Mouse (Mus musculus) embryonic facial prominence, embryonic 13.5 days (tissue): ENCODE measurements around the gene Pou2f1. TPM values are rescaled to one million over a fixed set of nuclear protein-coding genes. Genes with fewer than 3 reads are reported as not detected.
"Not testable (repeated sequence)": the region's sequence is repeated elsewhere in the genome, so short reads cannot be mapped to it uniquely, and the experiment has no call there.

Experiments used
- ATAC-seq: fragments of 200-750 bp; cut with Nextera tagmentation; 2 replicates; pipeline ENCODE4 v1.8.0; 2017; ENCODE audit warnings: low read depth; ENCODE audit not compliant: insufficient number of reproducible peaks, insufficient read depth, low FRiP score, low TSS enrichment
- H3K27ac ChIP-seq: fragments of 300-500 bp; sonication (generic); 2 replicates; pipeline ENCODE4 v1.5.1; 2015; ENCODE audit warnings: moderate library complexity, mild to moderate bottlenecking, inconsistent platforms
- H3K27me3 ChIP-seq: fragments of 300-500 bp; sonication (generic); 2 replicates; pipeline ENCODE4 v1.6.1; 2015; ENCODE audit warnings: mild to moderate bottlenecking, inconsistent platforms
- H3K36me3 ChIP-seq: fragments of 300-500 bp; sonication (generic); 2 replicates; pipeline ENCODE4 v1.6.1; 2015; ENCODE audit warnings: mild to moderate bottlenecking, inconsistent platforms
- H3K4me1 ChIP-seq: fragments of 300-500 bp; sonication (generic); 2 replicates; pipeline ENCODE4 v1.6.1; 2015; ENCODE audit warnings: inconsistent platforms
- H3K4me2 ChIP-seq: fragments of 300-500 bp; sonication (generic); 2 replicates; pipeline ENCODE4 v1.6.1; 2015; ENCODE audit warnings: moderate library complexity, mild to moderate bottlenecking, inconsistent platforms
- H3K4me3 ChIP-seq: fragments of 300-500 bp; sonication (generic); 2 replicates; pipeline ENCODE4 v1.5.1; 2015; ENCODE audit warnings: mild to moderate bottlenecking, inconsistent platforms
- H3K9ac ChIP-seq: fragments of 300-500 bp; sonication (generic); 2 replicates; pipeline ENCODE4 v1.6.1; 2015; ENCODE audit warnings: mild to moderate bottlenecking, inconsistent platforms
- H3K9me3 ChIP-seq: fragments of 300-500 bp; sonication (generic); 2 replicates; pipeline ENCODE4 v1.6.1; 2016; ENCODE audit warnings: inconsistent platforms
- WGBS: fragments of 180-500 bp; shearing (Covaris S2); methylation state at CpG from one replicate; pipeline ENCODE4 v1.1.7; 2015; ENCODE audit warnings: mixed read lengths; 5-methylcytosine and 5-hydroxymethylcytosine counted together
- polyA plus RNA-seq: library from polyadenylated mRNA; unstranded; fragments of >200 nt; fragmentation: Nextera tagmentation; extraction: Ambion mirVana; gene quantifications from 2 replicates; pipeline ENCODE4 v1.2.1, GENCODE M21; 2015

The Pou2f1 gene
- polyA plus RNA-seq, 1 experiment from 2014 or later, result 10.4 TPM

DNA sequence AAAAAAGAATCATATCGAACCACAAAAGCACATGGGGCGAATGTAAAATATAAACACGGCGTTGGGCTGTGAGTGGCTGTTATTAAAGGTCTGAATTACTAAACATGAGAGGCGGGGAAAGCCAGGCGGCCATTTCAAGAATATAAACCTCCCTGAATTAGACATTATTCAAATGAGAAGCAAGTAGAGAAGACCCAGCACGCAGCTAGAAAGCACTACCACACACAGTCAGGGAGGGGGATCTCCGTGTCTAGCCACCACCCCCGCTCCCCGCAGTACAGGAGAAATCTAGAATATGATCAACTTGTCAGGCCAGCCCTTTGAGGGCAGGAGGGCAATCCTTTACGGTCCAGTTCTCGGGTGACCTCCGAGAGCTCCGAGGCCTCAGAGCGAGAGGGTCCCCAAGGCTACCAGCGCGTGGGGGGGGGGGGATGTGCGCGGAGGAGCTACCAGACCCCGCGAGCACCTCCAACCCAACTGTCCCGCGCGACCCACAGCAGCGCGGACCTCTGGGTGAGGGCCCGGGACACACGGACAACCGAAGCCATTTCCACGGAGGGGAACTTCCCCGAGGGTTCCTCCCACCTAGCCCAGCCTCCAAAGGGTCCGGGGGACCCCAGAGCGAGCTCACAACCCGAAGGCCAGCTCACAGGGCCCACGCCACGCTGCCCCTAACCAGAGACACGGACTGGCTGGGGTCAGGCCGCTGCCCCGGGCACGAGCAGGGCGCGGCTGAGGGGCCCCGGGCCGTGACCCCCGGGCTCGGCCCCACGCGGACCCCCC, 1.2 kb downstream of the Pou2f1 start:
- WGBS, result under 1% methylated on average over 41 of the region's 48 CpGs
- H3K9me3 ChIP-seq, result no peaks in the 10 kb centered on the region
- peak overlapping the region; percentile 92 for H3K4me2 ChIP-seq

DNA sequence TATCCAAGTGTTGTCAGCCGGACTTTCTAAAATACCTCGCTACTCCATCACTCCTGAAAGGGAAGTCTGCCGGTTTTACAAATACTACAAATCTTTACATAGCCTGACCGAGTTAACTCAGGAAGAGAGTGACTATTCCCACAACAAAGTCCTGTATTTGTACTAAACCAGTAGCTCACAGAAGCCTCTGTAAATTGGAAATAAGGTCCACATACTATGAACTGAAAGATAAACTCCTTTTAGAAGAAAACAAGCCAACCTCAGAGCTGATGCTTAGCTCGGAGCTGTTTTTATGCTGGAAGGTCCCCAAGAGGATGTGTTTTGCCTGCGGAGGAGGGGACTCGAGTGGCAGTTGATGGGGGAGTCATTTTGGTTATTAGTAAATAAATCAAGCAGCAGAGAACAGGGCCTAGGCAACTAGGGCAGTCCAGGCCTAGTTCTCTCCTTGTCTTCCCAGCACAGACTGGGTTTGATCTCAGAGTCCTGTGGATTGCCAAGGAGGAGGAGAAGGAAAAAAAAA, 1.8 kb downstream of the Pou2f1 start:
- peak overlapping the region; percentile 90; the same call in 1 of the 2 replicates for H3K27ac ChIP-seq
- H3K4me2 ChIP-seq, result peak overlapping the region; percentile 92
- peak overlapping the region; percentile 99 for H3K4me3 ChIP-seq
- no peak for ATAC-seq
- WGBS, result 13% methylated on average over 7 of the region's 7 CpGs
- peak overlapping the region; percentile 95; the same call in 1 of the 2 replicates for H3K9ac ChIP-seq
- no peaks in the 10 kb centered on the region for H3K36me3 ChIP-seq
- H3K4me1 ChIP-seq, result peaks cover 23% of the 10 kb centered on the region
- no peaks in the 10 kb centered on the region for H3K27me3 ChIP-seq
- no peaks in the 10 kb centered on the region for H3K9me3 ChIP-seq

More for the DNA sequence above, 1.2 kb downstream of the Pou2f1 start:
- H3K9ac ChIP-seq, result peak overlapping the region; percentile 95
- H3K27ac ChIP-seq, result peak overlapping the region; percentile 90
- no peak for ATAC-seq
- H3K36me3 ChIP-seq, result no peaks in the 10 kb centered on the region
- H3K27me3 ChIP-seq, result no peaks in the 10 kb centered on the region
- peak overlapping the region; percentile 99 for H3K4me3 ChIP-seq
- peaks cover 17% of the 10 kb centered on the region for H3K4me1 ChIP-seq

DNA sequence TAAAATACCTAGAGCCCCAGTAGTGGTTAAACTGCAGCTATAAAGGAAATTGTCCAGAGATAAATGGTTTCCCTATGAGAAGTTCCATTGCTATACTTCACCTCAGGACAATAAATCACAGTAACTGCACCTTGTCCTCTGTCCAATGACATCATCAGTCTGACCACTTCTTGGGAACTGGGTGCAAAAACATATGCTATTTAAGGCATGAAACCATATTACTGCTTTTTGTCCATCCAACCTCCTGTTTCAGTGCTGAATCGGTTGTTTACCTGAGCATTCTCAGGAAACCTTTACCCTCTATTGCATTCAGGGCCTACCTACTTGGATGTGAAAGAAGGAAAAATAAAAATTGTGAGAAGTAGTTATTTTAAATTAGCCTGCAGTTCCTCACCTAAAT, 2.8 kb downstream of the Pou2f1 start:
- no peak overlapping the region for H3K9ac ChIP-seq
- H3K27ac ChIP-seq, result no peak overlapping the region
- WGBS, result 86% methylated on average over 1 of the region's 1 CpGs
- no peaks in the 10 kb centered on the region for H3K27me3 ChIP-seq
- H3K4me1 ChIP-seq, result peaks cover 23% of the 10 kb centered on the region
- no peak overlapping the region for H3K4me2 ChIP-seq
- no peaks in the 10 kb centered on the region for H3K9me3 ChIP-seq
- no peak for ATAC-seq
- no peak overlapping the region for H3K4me3 ChIP-seq
- H3K36me3 ChIP-seq, result no peaks in the 10 kb centered on the region

DNA sequence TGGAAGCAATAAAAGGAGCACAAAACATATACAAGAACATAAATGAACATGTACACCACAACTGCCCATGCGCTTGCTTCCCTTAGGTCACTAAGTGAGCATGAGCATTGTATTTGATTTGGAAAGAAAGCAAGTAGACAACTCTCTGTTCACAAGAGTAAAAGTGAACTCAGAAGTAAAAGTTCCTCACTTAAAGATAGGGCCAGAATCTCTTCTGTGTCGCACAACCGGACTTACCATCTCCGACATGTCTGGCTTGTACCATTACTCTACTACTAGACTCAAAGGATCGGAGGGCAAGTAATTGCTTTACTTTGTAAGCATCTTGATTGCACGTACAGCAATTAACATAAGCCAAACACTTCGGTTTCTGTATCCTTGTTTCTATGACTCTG, 6.8 kb downstream of the Pou2f1 start:
- H3K36me3 ChIP-seq, result no peaks in the 10 kb centered on the region
- H3K27me3 ChIP-seq, result no peaks in the 10 kb centered on the region
- H3K9me3 ChIP-seq, result no peaks in the 10 kb centered on the region
- H3K9ac ChIP-seq, result no peak overlapping the region
- H3K4me3 ChIP-seq, result no peak overlapping the region
- no peak overlapping the region for H3K4me2 ChIP-seq
- H3K27ac ChIP-seq, result no peak overlapping the region
- 85% methylated on average over 7 of the region's 7 CpGs for WGBS
- peaks cover 15% of the 10 kb centered on the region for H3K4me1 ChIP-seq
- ATAC-seq, result no peak

DNA sequence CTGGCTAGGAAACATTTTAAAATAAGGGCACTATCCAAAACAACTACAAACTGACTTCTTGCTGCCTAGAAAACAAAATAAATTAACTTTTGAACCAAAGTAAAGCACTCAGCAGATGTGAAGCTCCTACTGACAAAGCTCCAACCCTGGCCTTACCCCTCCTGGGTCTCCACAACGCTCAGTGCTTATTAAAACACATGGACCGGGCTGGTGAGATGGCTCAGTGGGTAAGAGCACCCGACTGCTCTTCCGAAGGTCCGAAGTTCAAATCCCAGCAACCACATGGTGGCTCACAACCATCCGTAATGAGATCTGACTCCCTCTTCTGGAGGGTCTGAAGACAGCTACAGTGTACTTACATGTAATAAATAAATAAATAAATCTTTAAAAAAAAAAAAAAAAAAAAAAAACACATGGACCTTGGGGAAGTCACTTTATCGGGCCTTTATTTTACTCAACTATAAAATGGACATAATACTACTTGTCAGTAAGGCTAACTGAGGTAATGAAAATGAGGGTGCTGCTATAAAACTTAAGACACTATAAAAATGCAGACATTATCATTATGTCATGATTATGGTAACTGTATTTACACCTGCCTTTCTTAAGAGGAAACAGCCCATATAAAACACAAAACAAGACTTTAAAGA, 7.3 kb downstream of the Pou2f1 start:
- not testable (repeated sequence) for H3K27me3 ChIP-seq, H3K27ac ChIP-seq, H3K9ac ChIP-seq, H3K9me3 ChIP-seq, ATAC-seq, H3K4me3 ChIP-seq, H3K4me2 ChIP-seq, H3K36me3 ChIP-seq
- 91% methylated on average over 7 of the region's 7 CpGs for WGBS
- peaks cover 10% of the 10 kb centered on the region for H3K4me1 ChIP-seq

DNA sequence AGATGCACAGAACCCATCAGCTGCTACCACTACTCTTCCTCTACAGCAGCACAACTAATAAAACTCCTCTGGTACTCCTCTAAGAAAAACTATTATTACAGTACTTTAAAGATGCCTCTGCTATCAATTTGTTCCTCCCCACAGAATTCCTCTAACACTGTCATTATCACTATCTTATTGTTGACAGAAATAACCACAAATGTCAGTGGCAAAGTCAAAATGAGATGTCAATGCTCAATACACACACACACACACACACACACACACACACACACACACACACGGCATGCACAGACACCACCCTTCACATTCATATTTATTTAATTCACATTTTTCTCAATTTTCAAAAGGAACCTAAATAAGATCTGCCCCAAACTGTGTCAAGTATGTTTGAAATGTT, 8.2 kb downstream of the Pou2f1 start:
- Histone ChIP-seq H3K9ac (no peak overlapping the region), H3K27me3 (no peaks in the 10 kb centered on the region), H3K9me3 (no peaks in the 10 kb centered on the region), H3K36me3 (no peaks in the 10 kb centered on the region), H3K4me1 (peaks cover 9% of the 10 kb centered on the region; the same call in 1 of the 2 replicates), H3K27ac (no peak overlapping the region), H3K4me3 (no peak overlapping the region), H3K4me2 (no peak overlapping the region)
- no peak for ATAC-seq
- WGBS, result 47% methylated on average over 1 of the region's 1 CpGs

DNA sequence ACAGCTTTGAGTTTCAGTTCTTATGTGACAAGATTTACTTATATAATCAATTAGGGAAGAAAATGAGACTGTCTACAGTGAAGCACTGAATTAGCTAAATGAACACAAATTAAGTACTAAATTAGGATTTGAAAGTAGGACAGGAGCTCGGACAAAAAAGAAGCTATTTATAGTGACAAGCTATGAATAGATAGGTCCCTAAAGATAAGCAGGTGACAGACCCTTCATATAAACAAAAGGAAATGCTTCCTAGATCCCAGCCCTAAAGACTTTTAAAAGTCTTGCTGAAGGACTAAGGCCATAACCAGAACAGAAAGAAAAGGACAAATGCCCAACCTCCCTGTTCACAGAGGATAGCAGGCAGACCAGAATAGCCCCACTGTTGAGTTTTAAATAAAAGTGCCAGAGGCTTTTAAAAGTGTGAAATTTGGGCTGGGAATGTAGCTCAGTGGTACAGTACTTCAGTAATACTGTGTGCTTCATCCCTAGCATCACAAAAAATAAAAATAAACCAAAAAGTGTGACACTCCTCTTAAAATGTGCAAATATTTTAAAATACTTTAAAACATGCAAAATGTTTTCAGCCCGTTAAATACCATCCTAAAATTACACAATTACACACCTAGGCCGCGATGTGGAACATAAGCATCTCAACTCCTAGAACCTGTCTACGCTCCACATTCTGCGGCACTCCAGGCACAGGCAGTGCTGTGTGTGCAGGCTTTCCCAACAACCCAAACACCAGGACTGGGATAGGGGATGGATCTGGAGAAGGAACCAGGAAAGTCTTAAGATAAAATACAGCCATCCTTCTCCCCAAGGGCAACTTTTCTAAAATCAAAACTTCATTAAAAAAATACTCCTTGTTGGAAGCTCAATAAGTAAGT, 9.0 kb downstream of the Pou2f1 start:
- ATAC-seq, result no peak
- no peaks in the 10 kb centered on the region for H3K36me3 ChIP-seq
- no peaks in the 10 kb centered on the region for H3K27me3 ChIP-seq
- H3K4me2 ChIP-seq, result no peak overlapping the region
- H3K4me3 ChIP-seq, result no peak overlapping the region
- H3K9ac ChIP-seq, result no peak overlapping the region
- H3K4me1 ChIP-seq, result peaks cover 6% of the 10 kb centered on the region; the same call in 1 of the 2 replicates
- no peaks in the 10 kb centered on the region for H3K9me3 ChIP-seq
- 83% methylated on average over 6 of the region's 6 CpGs for WGBS
- H3K27ac ChIP-seq, result no peak overlapping the region

DNA sequence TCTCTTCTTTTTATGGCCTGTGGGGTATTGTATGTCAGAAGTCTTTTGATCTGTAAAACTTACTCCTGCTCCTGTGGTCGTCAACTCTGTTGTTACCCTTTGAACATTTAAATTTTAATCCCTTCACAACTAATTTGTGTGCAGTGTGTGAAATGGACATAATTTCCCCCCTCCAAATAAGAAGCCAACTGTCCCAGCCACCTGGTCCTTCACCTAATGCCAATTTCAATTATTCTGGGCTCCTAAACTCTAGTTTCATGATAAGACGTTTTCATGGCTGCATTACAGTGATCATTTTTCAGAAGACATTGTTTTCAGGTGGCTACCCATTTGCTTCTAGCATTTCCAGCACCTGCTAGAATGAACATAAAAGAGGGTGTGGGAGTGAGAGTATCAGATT, 13.9 kb downstream of the Pou2f1 start:
- no peaks in the 10 kb centered on the region for H3K9me3 ChIP-seq

DNA sequence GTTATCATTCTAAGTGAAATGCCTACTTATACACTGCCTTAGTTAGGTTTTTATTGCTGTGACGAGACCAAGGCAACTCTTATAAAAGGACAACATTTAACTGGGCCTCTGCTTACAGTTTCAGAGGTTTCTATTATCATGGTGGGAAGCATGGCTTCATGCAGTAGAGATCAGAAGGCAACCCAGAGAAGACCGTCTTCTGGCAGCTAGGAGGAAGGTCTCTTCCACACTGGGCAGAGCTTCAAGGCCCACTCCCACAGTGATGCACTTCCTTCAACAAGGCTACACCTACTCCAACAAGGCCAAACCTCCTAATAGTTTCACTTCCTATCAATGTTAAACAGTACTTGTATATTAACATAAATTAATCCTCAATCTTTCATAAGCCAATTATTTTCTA, 14.4 kb downstream of the Pou2f1 start:
- H3K27ac ChIP-seq, result no peak overlapping the region
- no peak overlapping the region for H3K9ac ChIP-seq
- H3K4me3 ChIP-seq, result no peak overlapping the region
- H3K36me3 ChIP-seq, result no peaks in the 10 kb centered on the region
- H3K9me3 ChIP-seq, result no peaks in the 10 kb centered on the region
- H3K4me2 ChIP-seq, result no peak overlapping the region
- H3K4me1 ChIP-seq, result no peaks in the 10 kb centered on the region; the same call in 1 of the 2 replicates
- H3K27me3 ChIP-seq, result no peaks in the 10 kb centered on the region
- no peak for ATAC-seq
- WGBS, result 90% methylated on average over 2 of the region's 2 CpGs

More for the DNA sequence above, 13.9 kb downstream of the Pou2f1 start:
- Histone ChIP-seq H3K4me3 (no peak overlapping the region), H3K9ac (no peak overlapping the region), H3K27ac (no peak overlapping the region), H3K4me2 (no peak overlapping the region), H3K36me3 (no peaks in the 10 kb centered on the region), H3K4me1 (no peaks in the 10 kb centered on the region; the same call in 1 of the 2 replicates), H3K27me3 (no peaks in the 10 kb centered on the region)
- ATAC-seq, result no peak
- 66% methylated on average over 2 of the region's 2 CpGs for WGBS

DNA sequence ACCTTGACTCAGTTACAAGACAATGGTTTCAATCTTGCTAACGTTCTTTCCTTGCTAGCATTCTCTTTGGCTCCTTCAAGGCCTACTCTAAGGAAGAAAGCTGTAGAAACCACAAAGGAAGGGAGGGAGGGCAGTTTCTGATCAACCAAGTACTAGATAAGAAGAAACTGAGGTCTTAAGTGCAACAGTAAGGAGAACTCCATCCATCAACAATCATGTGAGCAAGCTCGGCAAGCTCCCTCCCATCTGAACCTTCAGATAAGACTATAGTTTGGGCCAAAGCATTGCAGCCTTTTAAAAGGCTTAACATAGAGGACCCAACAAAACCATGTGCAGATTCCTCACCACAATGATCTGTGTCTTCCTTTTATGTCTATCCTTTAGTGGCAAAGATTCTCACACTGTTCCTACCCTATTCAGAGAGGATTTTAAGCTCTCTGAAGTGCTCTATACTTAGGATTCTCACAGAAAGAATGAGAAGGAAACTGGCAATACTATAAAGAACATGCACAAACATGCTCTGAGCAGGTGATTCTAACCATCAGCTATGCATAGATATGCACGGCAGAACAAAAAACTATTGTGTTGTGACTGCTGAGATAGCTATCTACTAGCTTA, 16.6 kb downstream of the Pou2f1 start:
- Histone ChIP-seq H3K4me3 (no peak overlapping the region), H3K4me1 (no peaks in the 10 kb centered on the region; the same call in 1 of the 2 replicates), H3K9me3 (no peaks in the 10 kb centered on the region), H3K27ac (no peak overlapping the region), H3K36me3 (no peaks in the 10 kb centered on the region), H3K27me3 (no peaks in the 10 kb centered on the region), H3K9ac (no peak overlapping the region), H3K4me2 (no peak overlapping the region)
- no peak for ATAC-seq
- 77% methylated on average over 3 of the region's 3 CpGs for WGBS

DNA sequence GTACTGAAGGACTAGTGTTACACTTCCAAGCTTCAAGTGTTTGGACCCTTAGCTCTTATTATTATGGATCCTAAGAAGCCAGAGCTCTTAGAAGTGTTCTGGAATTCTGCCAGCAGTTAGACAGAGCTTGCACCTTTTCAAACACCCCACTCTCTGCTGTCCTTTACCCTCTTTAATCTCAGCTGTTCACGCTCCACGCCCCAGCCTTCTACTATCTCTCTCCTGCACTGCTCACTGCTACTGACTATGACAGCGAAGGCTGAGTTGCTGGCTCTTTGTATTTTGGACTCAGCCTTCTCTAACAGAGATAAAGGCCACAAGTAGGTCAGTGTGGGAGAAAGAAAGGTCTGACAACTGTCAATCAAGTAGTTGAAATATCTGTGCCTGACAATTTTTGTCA, 17.3 kb downstream of the Pou2f1 start:
- Histone ChIP-seq H3K27me3 (no peaks in the 10 kb centered on the region), H3K4me1 (no peaks in the 10 kb centered on the region; the same call in 1 of the 2 replicates), H3K4me3 (no peak overlapping the region), H3K36me3 (no peaks in the 10 kb centered on the region), H3K4me2 (no peak overlapping the region), H3K27ac (no peak overlapping the region), H3K9me3 (no peaks in the 10 kb centered on the region), H3K9ac (no peak overlapping the region)
- WGBS, result 93% methylated on average over 3 of the region's 3 CpGs
- no peak for ATAC-seq
